Mouse (Mus musculus): ENCODE results near the gene Fgfr2.
A peak's percentile ranks its signal among the peaks of the same experiment; 100 is the strongest.

Gene Fgfr2

GRCm38 (mm10) chr7:132339041-132339839, 783.9 kb downstream of the Fgfr2 start:
- no peak for DNase-seq (ENCODE audit: low read depth, low spot score)

- DNase-seq (ENCODE audit: low read depth, low spot score) = no peak
These were observed 784.8 kb downstream of the Fgfr2 start for GRCm38 (mm10) chr7:132338350-132338749.

DNA sequence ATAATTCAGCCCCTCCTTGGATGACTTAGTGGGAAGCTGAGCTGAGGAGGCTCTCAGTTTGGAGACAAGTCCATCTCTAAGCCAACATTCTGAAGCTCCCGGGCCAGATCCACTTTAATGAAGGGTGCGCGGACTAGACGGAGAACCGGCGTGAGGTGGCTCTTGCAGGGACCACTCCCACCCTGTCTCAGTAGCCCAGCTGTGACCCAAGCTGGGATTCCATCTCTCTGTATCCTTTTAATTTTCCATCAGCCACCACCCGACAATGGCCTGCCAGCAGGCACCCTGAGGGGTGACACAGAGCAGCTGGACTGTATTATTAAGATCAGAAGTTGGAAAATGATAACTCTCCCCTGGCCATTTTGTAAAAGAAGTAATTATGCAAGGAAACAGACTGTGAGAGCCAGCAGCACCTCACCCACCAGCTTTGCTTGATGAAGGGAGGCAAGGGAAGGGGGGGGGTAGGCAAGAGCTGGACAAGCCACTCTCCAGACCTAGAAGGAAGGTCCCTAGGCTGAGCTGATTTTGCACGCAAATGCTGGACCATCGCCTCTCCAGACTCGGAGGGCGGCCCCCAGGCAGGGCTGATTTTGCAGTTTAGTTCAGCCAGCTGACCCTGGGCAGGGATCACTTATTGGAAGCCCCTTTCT, 785.8 kb downstream of the Fgfr2 start:
- no peak for DNase-seq (ENCODE audit: low read depth, low spot score)

- no peak for DNase-seq (ENCODE audit: low read depth, low spot score)
These were observed 786.4 kb downstream of the Fgfr2 start for GRCm38 (mm10) chr7:132336781-132337180.

DNA sequence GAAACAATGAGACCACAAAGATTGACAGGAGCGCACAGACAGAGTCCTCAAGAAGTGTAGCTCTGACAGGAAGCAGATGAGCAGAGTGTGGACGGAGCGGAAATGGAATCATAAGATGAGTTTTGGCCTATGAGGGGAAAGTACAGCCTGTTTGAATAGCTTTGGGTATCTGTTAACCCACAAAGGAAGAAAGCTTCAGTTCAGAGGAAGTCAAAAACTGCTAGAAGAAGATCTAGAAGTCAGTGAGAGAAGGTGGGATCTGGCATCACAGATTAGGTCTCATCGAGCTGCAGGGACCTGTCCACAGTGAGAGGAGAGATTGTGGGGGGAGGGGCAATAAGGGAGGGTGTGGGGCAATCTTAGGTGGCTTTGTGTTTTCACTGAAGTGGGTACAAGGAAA, 787.8 kb downstream of the Fgfr2 start:
- DNase-seq (ENCODE audit: low read depth, low spot score) = no peak

- DNase-seq (ENCODE audit: low read depth, low spot score) = no peak
These were observed 790.1 kb downstream of the Fgfr2 start for GRCm38 (mm10) chr7:132333078-132333477.

DNA sequence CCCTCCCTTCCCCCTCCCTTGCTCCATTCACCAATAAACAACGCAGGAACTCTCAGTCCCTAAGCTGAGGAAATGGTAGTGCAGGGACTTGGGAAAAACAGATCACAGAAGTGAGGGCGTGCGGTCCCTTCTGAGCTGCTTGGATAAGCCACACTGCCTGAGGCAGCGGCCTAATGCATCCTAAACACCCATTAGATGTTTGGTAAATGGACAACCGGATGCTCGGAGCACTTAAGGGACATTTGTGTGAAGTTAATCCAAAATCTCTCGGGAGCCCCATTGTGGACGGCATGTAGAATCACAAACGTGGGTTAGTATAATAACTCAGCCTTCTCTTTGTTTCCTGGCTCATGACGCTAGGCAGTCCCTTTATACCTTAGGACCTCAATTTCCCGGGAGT, 791.0 kb downstream of the Fgfr2 start:
- DNase-seq (ENCODE audit: low read depth, low spot score) = peak; percentile 28

- no peak for DNase-seq (ENCODE audit: low read depth, low spot score)
These were observed 793.0 kb downstream of the Fgfr2 start for GRCm38 (mm10) chr7:132330179-132330578.

DNA sequence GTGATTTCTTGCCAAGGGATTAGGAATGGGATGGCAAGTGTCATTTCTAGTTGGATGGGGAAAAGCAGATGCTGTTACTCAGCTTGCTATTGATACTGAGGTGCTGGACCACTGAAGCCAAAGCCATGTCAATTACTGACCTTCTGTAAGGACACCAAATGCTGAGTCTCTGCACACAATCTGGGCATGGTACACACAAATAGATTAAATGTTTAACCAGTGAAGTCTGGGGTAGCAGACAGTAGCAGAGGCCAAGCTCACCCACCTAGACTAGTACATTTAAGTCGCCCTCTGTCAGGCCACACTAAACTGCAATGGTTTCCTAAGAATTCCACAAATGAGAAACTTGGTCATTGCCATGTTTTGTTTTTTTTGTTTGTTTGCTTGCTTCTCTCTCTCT, 794.5 kb downstream of the Fgfr2 start:
- no peak for DNase-seq (ENCODE audit: low read depth, low spot score)

DNA sequence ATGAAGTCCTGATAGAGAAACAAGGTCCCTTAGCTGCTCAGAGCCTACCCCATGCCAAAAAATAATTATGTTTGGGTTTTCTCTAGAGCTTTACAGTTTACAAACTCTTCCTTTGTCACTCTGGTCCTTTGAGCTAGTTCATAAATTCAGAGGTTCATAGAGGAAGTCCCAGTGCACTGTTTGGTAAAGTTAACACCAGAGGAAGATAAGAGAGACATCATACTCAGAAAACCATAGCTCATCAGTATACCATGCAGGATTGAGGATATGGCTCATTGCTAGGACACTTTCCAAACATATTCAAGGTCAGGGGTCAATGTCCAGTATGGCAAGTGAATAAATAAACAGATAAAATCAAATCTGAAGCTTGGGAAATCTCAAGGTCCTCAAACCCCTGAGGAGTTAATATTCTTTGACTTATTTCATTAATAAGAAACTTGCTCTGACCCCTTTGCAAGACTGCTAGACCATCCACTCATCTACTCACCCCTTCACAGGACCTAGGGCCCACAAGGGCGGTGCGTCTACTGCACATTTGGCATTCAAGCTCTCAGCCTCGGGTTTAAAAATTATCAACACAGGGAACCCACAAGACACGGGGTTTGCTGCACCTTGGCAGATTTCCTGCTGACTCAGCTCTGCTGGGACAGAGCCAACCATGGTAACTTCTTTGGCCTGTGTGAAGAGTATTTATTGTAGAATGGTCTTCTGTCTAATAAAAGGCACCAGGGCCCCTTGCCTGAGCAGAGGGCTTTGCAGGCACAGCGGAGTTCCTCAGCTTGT, 797.4 kb downstream of the Fgfr2 start:
- no peak for DNase-seq (ENCODE audit: low read depth, low spot score)

- DNase-seq (ENCODE audit: low read depth, low spot score) = no peak
These were observed 799.7 kb downstream of the Fgfr2 start for GRCm38 (mm10) chr7:132323430-132323829.

DNA sequence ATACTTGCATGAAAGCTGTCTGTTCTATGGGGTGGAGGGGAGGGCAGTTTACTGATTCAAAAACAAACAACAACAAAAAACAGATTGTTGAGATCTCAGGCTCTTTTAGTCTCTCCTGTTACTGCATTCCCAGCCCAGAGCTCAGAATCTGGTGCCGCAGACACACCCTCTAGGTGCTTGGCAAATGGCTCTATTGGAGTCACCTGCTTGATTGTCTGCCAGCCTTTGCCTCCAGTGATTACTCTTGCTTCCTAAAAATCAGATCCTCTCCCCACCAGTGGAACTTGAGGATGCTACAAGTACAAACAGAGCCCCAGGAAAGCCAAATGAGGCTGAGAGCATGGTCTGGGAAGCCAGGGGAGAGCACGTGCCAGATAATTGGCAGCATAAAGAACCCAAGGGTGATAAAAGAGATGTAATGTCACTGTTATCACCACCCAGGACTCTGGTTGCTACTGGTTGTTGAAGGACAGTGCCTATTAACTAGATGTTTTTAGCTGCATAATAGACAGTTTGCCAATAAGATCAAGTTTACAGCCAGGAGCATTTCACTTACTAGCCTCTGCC, 801.7 kb downstream of the Fgfr2 start:
- DNase-seq (ENCODE audit: low read depth, low spot score) = no peak

- DNase-seq (ENCODE audit: low read depth, low spot score) = peak; percentile 69
These were observed 806.1 kb downstream of the Fgfr2 start, which contains the start of gene Chst15 for GRCm38 (mm10) chr7:132317036-132317541. TSS of gene Chst15 (minus strand) at chr7:132317228.

DNA sequence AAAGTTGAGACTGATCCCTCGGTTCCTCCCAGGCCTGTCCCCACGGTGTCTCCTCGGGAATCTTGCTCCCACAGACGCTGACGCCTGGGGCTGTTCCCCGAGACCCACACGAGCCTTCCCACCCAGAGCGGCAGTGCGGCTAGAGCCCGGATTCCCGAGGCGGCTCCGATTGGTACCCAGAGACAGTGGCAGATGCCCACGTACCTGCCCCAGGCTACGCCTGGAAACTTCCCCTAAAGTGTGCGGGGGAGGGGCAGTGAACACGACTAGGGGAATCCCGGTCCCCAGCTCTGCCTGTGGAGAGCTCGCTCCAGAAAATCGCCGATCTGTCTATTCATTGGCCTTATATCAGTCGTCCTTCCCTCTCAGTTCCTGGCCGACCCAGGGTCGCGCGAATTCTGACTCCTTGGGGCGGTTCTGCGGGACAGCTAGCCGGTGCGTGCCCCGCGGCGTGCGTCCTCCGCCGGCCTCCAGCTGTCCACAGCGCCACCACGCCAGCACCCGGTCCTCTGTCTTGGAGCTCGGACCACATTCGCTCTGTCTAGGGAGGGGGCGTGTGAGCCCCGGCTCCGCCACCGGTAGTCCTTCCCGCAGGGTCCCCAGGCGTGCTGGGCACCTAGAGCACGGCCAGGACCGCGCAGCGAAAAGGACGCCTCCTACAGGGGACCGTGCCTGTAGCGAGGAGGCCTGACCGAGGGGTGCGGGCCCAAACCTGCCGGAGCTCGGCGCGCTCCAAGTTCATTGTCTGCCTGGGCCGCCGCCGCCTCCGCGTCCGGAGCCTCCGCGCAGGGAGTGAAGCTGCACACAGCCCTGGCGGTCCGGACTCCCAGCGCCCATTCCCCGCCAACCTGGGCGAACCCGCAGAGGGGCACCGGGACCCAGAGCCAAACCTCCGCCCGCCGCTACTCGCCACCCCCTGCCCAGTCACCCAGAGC, 806.8 kb downstream of the Fgfr2 start:
- peak; percentile 55 for DNase-seq (ENCODE audit: low read depth, low spot score)

- DNase-seq (ENCODE audit: low read depth, low spot score) = peak; percentile 86
These were observed 807.7 kb downstream of the Fgfr2 start for GRCm38 (mm10) chr7:132315149-132316091.

GRCm38 (mm10) chr7:132312396-132312795, 810.8 kb downstream of the Fgfr2 start:
- no peak for DNase-seq (ENCODE audit: low read depth, low spot score)

DNA sequence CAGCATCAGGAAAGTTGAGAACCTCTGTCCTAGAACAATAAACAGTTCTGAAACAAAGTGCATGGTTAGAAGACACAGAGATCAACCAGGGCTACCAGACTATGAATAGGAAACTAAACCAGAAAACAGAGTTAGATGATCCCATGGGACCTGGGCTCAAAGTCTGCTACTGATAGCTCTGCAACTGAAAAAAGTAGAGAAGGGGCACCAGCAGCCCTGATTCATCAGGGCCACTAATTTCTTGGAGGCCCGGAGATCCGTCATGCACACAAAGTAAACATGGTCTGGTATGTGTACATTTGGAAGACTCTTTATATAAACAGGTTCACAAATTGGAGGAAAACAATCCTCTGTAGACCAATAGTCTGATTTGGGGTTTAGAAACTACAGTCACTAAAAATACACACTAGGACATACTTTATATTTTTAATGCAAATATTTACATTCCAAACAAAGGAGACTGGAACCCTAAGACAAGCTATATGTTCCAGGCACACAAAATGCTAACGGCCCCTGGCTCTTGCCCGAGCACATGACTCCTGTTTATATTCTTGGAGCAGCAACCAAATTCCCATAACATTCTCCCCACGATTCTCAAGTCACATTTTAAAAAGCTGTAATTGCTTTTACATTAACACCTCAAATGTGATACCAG, 814.5 kb downstream of the Fgfr2 start:
- no peak for DNase-seq (ENCODE audit: low read depth, low spot score)

DNA sequence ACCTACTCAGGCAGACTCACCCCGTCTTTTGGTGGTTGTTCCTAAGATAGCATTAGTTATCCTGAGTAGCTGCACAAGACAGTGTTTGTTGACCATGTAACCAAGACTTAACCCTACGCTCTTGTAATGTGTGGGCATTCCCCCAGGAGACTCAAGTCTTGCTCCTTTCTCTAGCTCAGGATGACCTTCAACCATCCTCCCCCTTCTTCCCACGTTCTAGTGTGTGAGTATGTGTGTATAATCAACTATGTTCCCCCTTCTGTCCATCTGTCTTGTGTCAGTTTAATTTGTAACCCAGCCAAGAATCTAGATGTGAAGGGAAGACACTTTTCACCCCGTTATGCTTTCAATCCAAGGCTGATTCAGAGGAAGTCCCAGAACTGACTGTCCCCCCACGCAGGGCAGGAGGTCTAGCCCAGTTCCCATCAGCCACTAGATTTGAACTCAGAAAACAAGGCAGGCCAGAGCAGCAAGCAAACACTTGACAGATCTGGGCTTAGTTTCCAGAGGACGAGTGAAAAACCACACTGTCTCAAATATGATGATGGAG, 815.4 kb downstream of the Fgfr2 start:
- no peak for DNase-seq (ENCODE audit: low read depth, low spot score)
